Mouse (Mus musculus) testis, postnatal 10 days (tissue): ENCODE measurements around the gene Amigo3.
A peak's percentile ranks its signal among the peaks of the same experiment; 100 is the strongest.

Experiments
- DNase-seq: peaks from one replicate; pipeline ENCODE4 v3.0.0; 2021; ENCODE audit warnings: low spot score

Amigo3 gene

GRCm38 (mm10) chr9:108052411-108052810, 548 bp upstream of the Amigo3 start:
- DNase-seq = no peak

- peak; percentile 39 for DNase-seq
These were observed 786 bp downstream of the Amigo3 start for GRCm38 (mm10) chr9:108053665-108054225.

GRCm38 (mm10) chr9:108054331-108055040, 1.5 kb downstream of the Amigo3 start:
- peak; percentile 43 for DNase-seq

- DNase-seq = peak; percentile 32
These were observed 2.1 kb downstream of the Amigo3 start for GRCm38 (mm10) chr9:108055061-108055460.

- peak; percentile 36 for DNase-seq
These were observed 2.8 kb downstream of the Amigo3 start for GRCm38 (mm10) chr9:108055661-108056237.

GRCm38 (mm10) chr9:108056361-108057261, 3.7 kb downstream of the Amigo3 start:
- peak; percentile 42 for DNase-seq

GRCm38 (mm10) chr9:108057262-108057562, 4.3 kb downstream of the Amigo3 start:
- peak; percentile 47 for DNase-seq

- no peak for DNase-seq
These were observed 5.3 kb downstream of the Amigo3 start for GRCm38 (mm10) chr9:108058291-108058690.

GRCm38 (mm10) chr9:108062142-108062541, 9.2 kb downstream of the Amigo3 start:
- no peak for DNase-seq

- no peak for DNase-seq
These were observed 10.4 kb downstream of the Amigo3 start for GRCm38 (mm10) chr9:108063361-108063760.

- peak; percentile 75 for DNase-seq
These were observed 12.6 kb downstream of the Amigo3 start for GRCm38 (mm10) chr9:108065491-108066011.

GRCm38 (mm10) chr9:108067199-108067598, 14.2 kb downstream of the Amigo3 start:
- DNase-seq = no peak

GRCm38 (mm10) chr9:108067900-108068299, 14.9 kb downstream of the Amigo3 start:
- DNase-seq = peak; percentile 90

GRCm38 (mm10) chr9:108069007-108069406, 16.0 kb downstream of the Amigo3 start:
- no peak for DNase-seq

GRCm38 (mm10) chr9:108069529-108069928, 16.6 kb downstream of the Amigo3 start:
- no peak for DNase-seq

GRCm38 (mm10) chr9:108071801-108072200, 18.8 kb downstream of the Amigo3 start:
- DNase-seq = no peak

- no peak for DNase-seq
These were observed 19.5 kb downstream of the Amigo3 start for GRCm38 (mm10) chr9:108072481-108072924.

GRCm38 (mm10) chr9:108073141-108073930, 20.4 kb downstream of the Amigo3 start:
- no peak for DNase-seq

- no peak for DNase-seq
These were observed 27.2 kb downstream of the Amigo3 start, which contains the start of gene Mst1 for GRCm38 (mm10) chr9:108080168-108080567. Gene Mst1 (plus strand): TSS chr9:108080436.

GRCm38 (mm10) chr9:108082549-108082948, 29.6 kb downstream of the Amigo3 start:
- DNase-seq = no peak

- DNase-seq = no peak
These were observed 30.1 kb downstream of the Amigo3 start, which contains the start of gene Rnf123 for GRCm38 (mm10) chr9:108082988-108083431. Gene Rnf123 (minus strand): TSS chr9:108083346.
